8 mouse cellular contexts compared by ENCODE assay signal in genomic region chr2:84735346-84735920, GRCm38 (mm10). TPM values are rescaled to one million over a fixed set of nuclear protein-coding genes. Genes with fewer than 3 reads are reported as not detected.
DNase-seq lines count a peak whose midpoint lies in the region; ATAC-seq and TF ChIP-seq lines count a peak whose summit lies in the region.

No protein-coding gene starts in this region.

- ATAC-seq in kidney, embryonic 14.5 days (ENCODE audit: low FRiP score, low TSS enrichment): no peak

- DNase-seq in kidney, adult 8-10 months: no peak
- peak; percentile 46 for DNase-seq in forebrain, embryonic 10.5 days (ENCODE audit: extremely low spot score, low spot score)
- peak; percentile 89 for DNase-seq in liver
- DNase-seq in gastrocnemius, postnatal 36 days: no peak
- DNase-seq in kidney, adult 9 months: no peak
- no peak for DNase-seq in heart, adult 9 months (ENCODE audit: low spot score in 2 of 2)

- H3K4me3 ChIP-seq in kidney, embryonic 14.5 days (ENCODE audit: low read length): peak overlapping the region; percentile 42; the same call in 1 of the 2 replicates
- peak overlapping the region; percentile 69 for H3K4me3 ChIP-seq in forebrain, embryonic 10.5 days
- H3K4me3 ChIP-seq in olfactory bulb, adult 2 months (ENCODE audit: insufficient read depth, low read depth, low read length): peak overlapping the region; percentile 58

- no peak for TF ChIP-seq POLR2A in olfactory bulb, adult 2 months (IDR thresholded peaks at IDR 0.05; ENCODE audit: insufficient read depth, low read depth, low read length)

- H3K9me3 ChIP-seq in kidney, embryonic 14.5 days (ENCODE audit: control insufficient read depth, low read length): no peaks in the 10 kb centered on the region
- no peaks in the 10 kb centered on the region for H3K9me3 ChIP-seq in forebrain, embryonic 10.5 days

- 0 out of 2 replicates have a peak overlapping the region, but pooled peaks have one; percentile 24 for H3K27ac ChIP-seq in kidney, embryonic 14.5 days (ENCODE audit: low read depth, low read length)
- peak overlapping the region; percentile 99 for H3K27ac ChIP-seq in forebrain, embryonic 10.5 days
- H3K27ac ChIP-seq in olfactory bulb, adult 2 months (ENCODE audit: insufficient read depth, low read depth, low read length): peak overlapping the region; percentile 39; the same call in 1 of the 2 replicates

- intact Hi-C loops in gastrocnemius, postnatal 36 days (cut with DNase I): no loop called here

- 14% methylated on average over 7 of the region's 7 CpGs for WGBS in kidney, embryonic 14.5 days
- 29% methylated on average over 7 of the region's 7 CpGs for WGBS in forebrain, embryonic 10.5 days
- WGBS in olfactory bulb, adult 2 months: 8% methylated on average over 7 of the region's 7 CpGs

- TF ChIP-seq CTCF in olfactory bulb, adult 2 months (IDR thresholded peaks at IDR 0.05; ENCODE audit: insufficient read depth, low read depth, low read length): no peak

- H3K9ac ChIP-seq in kidney, embryonic 14.5 days (ENCODE audit: low read depth, low read length): peak overlapping the region; percentile 42; the same call in 1 of the 2 replicates

- H3K27me3 ChIP-seq in kidney, embryonic 14.5 days (ENCODE audit: control insufficient read depth, insufficient read depth, low read length): no peaks in the 10 kb centered on the region
- H3K27me3 ChIP-seq in forebrain, embryonic 10.5 days (ENCODE audit: poor library complexity, severe bottlenecking): no peaks in the 10 kb centered on the region

- peak overlapping the region; percentile 46 for H3K4me2 ChIP-seq in kidney, embryonic 14.5 days (replicated peaks; ENCODE audit: low read depth, low read length)

- peaks cover 8% of the 10 kb centered on the region for H3K36me3 ChIP-seq in kidney, embryonic 14.5 days (ENCODE audit: control insufficient read depth, insufficient read depth, low read length)
- H3K36me3 ChIP-seq in forebrain, embryonic 10.5 days (replicated peaks): peaks cover 7% of the 10 kb centered on the region

- peaks cover 61% of the 10 kb centered on the region for H3K4me1 ChIP-seq in kidney, embryonic 14.5 days (ENCODE audit: control insufficient read depth, insufficient read depth, low read length)
- peaks cover 75% of the 10 kb centered on the region for H3K4me1 ChIP-seq in forebrain, embryonic 10.5 days
- peaks cover 28% of the 10 kb centered on the region for H3K4me1 ChIP-seq in olfactory bulb, adult 2 months (ENCODE audit: control insufficient read depth, insufficient read depth, low read length)

RNA-seq across cellular contexts. Expression of gene Ypel4, which starts 1.6 kb away (rescaled TPM):
- 10.0 and 10.4 TPM in 2 replicates for polyA plus RNA-seq in kidney, embryonic 14.5 days (2014; fragmentation: Nextera tagmentation; extraction: Ambion mirVana)
- 6.4 and 8.2 TPM in 2 replicates for polyA plus RNA-seq in forebrain, embryonic 10.5 days (2016; fragmentation: Nextera tagmentation; extraction: Ambion mirVana)
- 194 TPM in 1 of 2 replicates, not detected in the other for polyA plus RNA-seq in olfactory bulb, adult 2 months (2012; ENCODE audit: insufficient read depth, insufficient read length, low replicate concordance, missing spikeins)
- under 1 TPM; 0.35 to 0.61 TPM for total RNA-seq in gastrocnemius, postnatal 36 days (2021)

RNA-seq across cellular contexts. Expression of gene Gm19426, which starts 8.0 kb away (rescaled TPM):
- polyA plus RNA-seq in kidney, embryonic 14.5 days (2014; fragmentation: Nextera tagmentation; extraction: Ambion mirVana): 5.6 and 14.9 TPM in 2 replicates
- polyA plus RNA-seq in forebrain, embryonic 10.5 days (2016; fragmentation: Nextera tagmentation; extraction: Ambion mirVana): 8.5 and 8.8 TPM in 2 replicates
- not detected in 2 replicates for polyA plus RNA-seq in olfactory bulb, adult 2 months (2012; ENCODE audit: insufficient read depth, insufficient read length, low replicate concordance, missing spikeins)
- total RNA-seq in gastrocnemius, postnatal 36 days (2021): under 1 TPM in 1 of 2 experiments, not detected in 1; 0.51 TPM

RNA-seq across cellular contexts. Expression of gene Clp1, which starts 8.3 kb away (rescaled TPM):
- polyA plus RNA-seq in kidney, embryonic 14.5 days (2014; fragmentation: Nextera tagmentation; extraction: Ambion mirVana): 33.2 and 34.5 TPM in 2 replicates
- 53.6 and 56.8 TPM in 2 replicates for polyA plus RNA-seq in forebrain, embryonic 10.5 days (2016; fragmentation: Nextera tagmentation; extraction: Ambion mirVana)
- polyA plus RNA-seq in olfactory bulb, adult 2 months (2012; ENCODE audit: insufficient read depth, insufficient read length, low replicate concordance, missing spikeins): not detected in 2 replicates
- total RNA-seq in gastrocnemius, postnatal 36 days (2021): 1 to 10 TPM; 2.8 to 3.6 TPM

RNA-seq across cellular contexts. Expression of gene Zdhhc5, which starts 20.5 kb away (rescaled TPM):
- polyA plus RNA-seq in kidney, embryonic 14.5 days (2014; fragmentation: Nextera tagmentation; extraction: Ambion mirVana): 41.0 and 48.8 TPM in 2 replicates
- polyA plus RNA-seq in forebrain, embryonic 10.5 days (2016; fragmentation: Nextera tagmentation; extraction: Ambion mirVana): 28.4 and 29.5 TPM in 2 replicates
- not detected in 2 replicates for polyA plus RNA-seq in olfactory bulb, adult 2 months (2012; ENCODE audit: insufficient read depth, insufficient read length, low replicate concordance, missing spikeins)
- 10 to 100 TPM; 57.5 to 62.2 TPM for total RNA-seq in gastrocnemius, postnatal 36 days (2021)

RNA-seq across cellular contexts. Expression of gene Serping1, which starts 39.8 kb away (rescaled TPM):
- 81.7 and 85.8 TPM in 2 replicates for polyA plus RNA-seq in kidney, embryonic 14.5 days (2014; fragmentation: Nextera tagmentation; extraction: Ambion mirVana)
- polyA plus RNA-seq in forebrain, embryonic 10.5 days (2016; fragmentation: Nextera tagmentation; extraction: Ambion mirVana): 22.7 and 23.2 TPM in 2 replicates
- not detected in 2 replicates for polyA plus RNA-seq in olfactory bulb, adult 2 months (2012; ENCODE audit: insufficient read depth, insufficient read length, low replicate concordance, missing spikeins)
- 10 to 100 TPM; 44.8 to 46.5 TPM for total RNA-seq in gastrocnemius, postnatal 36 days (2021)

Comparison
In these comparisons a context has a peak if more than half of its experiments do, and no peak if none do; other contexts are left out.
1. H3K27ac ChIP-seq: peak in every context shown above with its lines; median percentile 99 in forebrain, embryonic 10.5 days; 39 in olfactory bulb, adult 2 months; 24 in kidney, embryonic 14.5 days.
2. DNase-seq: peak in forebrain, embryonic 10.5 days (single experiment) and liver (single experiment); none in kidney, adult 8-10 months (0 of 2), gastrocnemius, postnatal 36 days (0 of 2), kidney, adult 9 months (single experiment) and heart, adult 9 months (0 of 2).
3. Peak in every context shown above with its lines, with median percentiles within 50 percentile points of each other: H3K4me3 ChIP-seq.